Mouse (Mus musculus) heart, embryonic 12.5 days (tissue): Measurements from ENCODE around the gene Angel2. TPM values are rescaled to one million over a fixed set of nuclear protein-coding genes. Genes with fewer than 3 reads are reported as not detected.
"Not testable (repeated sequence)": the region's sequence is repeated elsewhere in the genome, so short reads cannot be mapped to it uniquely, and the experiment has no call there.

Experiments used
- ATAC-seq: fragments of 200-750 bp; cut with Nextera tagmentation; 2 replicates; pipeline ENCODE4 v1.8.0; 2017; ENCODE audit warnings: moderate TSS enrichment, moderate library complexity; ENCODE audit not compliant: insufficient number of reproducible peaks, low FRiP score
- H3K27ac ChIP-seq: fragments of 300-500 bp; sonication (generic); 2 replicates; pipeline ENCODE4 v1.5.1; 2016; ENCODE audit warnings: mild to moderate bottlenecking, moderate library complexity; ENCODE audit not compliant: poor library complexity, severe bottlenecking
- H3K27me3 ChIP-seq: fragments of 300-500 bp; sonication (generic); replicated peaks from 2 replicates; pipeline ENCODE4 v1.6.1; 2016; ENCODE audit warnings: mild to moderate bottlenecking, moderate library complexity
- H3K36me3 ChIP-seq: fragments of 300-500 bp; sonication (generic); 2 replicates; pipeline ENCODE4 v1.6.1; 2016; ENCODE audit warnings: mild to moderate bottlenecking, moderate library complexity
- H3K4me1 ChIP-seq: fragments of 300-500 bp; sonication (generic); replicated peaks from 2 replicates; pipeline ENCODE4 v1.6.1; 2016; ENCODE audit warnings: mild to moderate bottlenecking
- H3K4me2 ChIP-seq: fragments of 300-500 bp; sonication (generic); 2 replicates; pipeline ENCODE4 v1.6.1; 2016; ENCODE audit warnings: mild to moderate bottlenecking, moderate library complexity
- H3K4me3 ChIP-seq: fragments of 300-500 bp; sonication (generic); 2 replicates; pipeline ENCODE4 v1.5.1; 2016; ENCODE audit warnings: mild to moderate bottlenecking
- H3K9ac ChIP-seq: fragments of 300-500 bp; sonication (generic); 2 replicates; pipeline ENCODE4 v1.6.1; 2016; ENCODE audit warnings: mild to moderate bottlenecking, moderate library complexity
- H3K9me3 ChIP-seq: fragments of 300-500 bp; sonication (generic); replicated peaks from 2 replicates; pipeline ENCODE4 v1.6.1; 2016; ENCODE audit warnings: mild to moderate bottlenecking, moderate library complexity
- WGBS: fragments of 180-500 bp; shearing (Covaris S2); methylation state at CpG from one replicate; pipeline ENCODE4 v1.1.7; 2016; 5-methylcytosine and 5-hydroxymethylcytosine counted together
- polyA plus RNA-seq: library from polyadenylated mRNA; unstranded; fragments of >200 nt; fragmentation: Nextera tagmentation; extraction: Ambion mirVana; gene quantifications from 2 replicates; pipeline ENCODE4 v1.2.1, GENCODE M21; 2016

Angel2 gene
- polyA plus RNA-seq: 38.2 and 38.3 TPM in 2 replicates

GRCm38 (mm10) chr1:190924812-190925211 is at the start of gene Angel2:
Angel2 (plus strand) TSS chr1:190925112.
- 76% methylated on average over 3 of the region's 3 CpGs for WGBS
- H3K9me3 ChIP-seq, H3K9ac ChIP-seq, H3K36me3 ChIP-seq, H3K27me3 ChIP-seq, H3K4me1 ChIP-seq, H3K4me3 ChIP-seq, H3K4me2 ChIP-seq, ATAC-seq, H3K27ac ChIP-seq: not testable (repeated sequence)

GRCm38 (mm10) chr1:190875751-190876150 is 49.2 kb upstream of the Angel2 start:
- no peaks in the 10 kb centered on the region for H3K4me1 ChIP-seq
- H3K27me3 ChIP-seq: no peaks in the 10 kb centered on the region
- no peaks in the 10 kb centered on the region for H3K9me3 ChIP-seq
- H3K4me2 ChIP-seq: no peak overlapping the region
- H3K36me3 ChIP-seq: peaks cover 25% of the 10 kb centered on the region
- H3K27ac ChIP-seq: no peak overlapping the region
- no peak overlapping the region for H3K4me3 ChIP-seq
- ATAC-seq: no peak
- 77% methylated on average over 6 of the region's 6 CpGs for WGBS
- H3K9ac ChIP-seq: no peak overlapping the region

GRCm38 (mm10) chr1:190880638-190881037 is 44.3 kb upstream of the Angel2 start:
- H3K4me2 ChIP-seq: no peak overlapping the region
- no peak overlapping the region for H3K4me3 ChIP-seq
- no peak overlapping the region for H3K9ac ChIP-seq
- H3K27ac ChIP-seq: no peak overlapping the region
- no peaks in the 10 kb centered on the region for H3K9me3 ChIP-seq
- peaks cover 8% of the 10 kb centered on the region; the same call in 1 of the 2 replicates for H3K4me1 ChIP-seq
- 92% methylated on average over 6 of the region's 6 CpGs for WGBS
- H3K36me3 ChIP-seq: peaks cover 32% of the 10 kb centered on the region
- H3K27me3 ChIP-seq: no peaks in the 10 kb centered on the region
- ATAC-seq: no peak

- Histone ChIP-seq H3K4me2 (no peak overlapping the region), H3K4me3 (no peak overlapping the region), H3K9ac (no peak overlapping the region), H3K27me3 (no peaks in the 10 kb centered on the region), H3K4me1 (peaks cover 8% of the 10 kb centered on the region; the same call in 1 of the 2 replicates), H3K9me3 (no peaks in the 10 kb centered on the region), H3K27ac (no peak overlapping the region), H3K36me3 (peaks cover 34% of the 10 kb centered on the region)
- no peak for ATAC-seq
- 3% methylated on average over 2 of the region's 2 CpGs for WGBS
Observed at GRCm38 (mm10) chr1:190881422-190881821, 43.5 kb upstream of the Angel2 start.

- Histone ChIP-seq H3K9ac (no peak overlapping the region), H3K4me3 (no peak overlapping the region), H3K4me1 (peaks cover 8% of the 10 kb centered on the region; the same call in 1 of the 2 replicates), H3K27me3 (no peaks in the 10 kb centered on the region), H3K27ac (no peak overlapping the region), H3K4me2 (no peak overlapping the region), H3K36me3 (peaks cover 41% of the 10 kb centered on the region), H3K9me3 (no peaks in the 10 kb centered on the region)
- no peak for ATAC-seq
- WGBS: 89% methylated on average over 4 of the region's 4 CpGs
Observed at GRCm38 (mm10) chr1:190886014-190886413, 38.9 kb upstream of the Angel2 start.

GRCm38 (mm10) chr1:190888031-190888430 is 36.9 kb upstream of the Angel2 start:
- no peak overlapping the region for H3K27ac ChIP-seq
- WGBS: 89% methylated on average over 2 of the region's 2 CpGs
- no peak for ATAC-seq

GRCm38 (mm10) chr1:190888646-190889045 is 36.3 kb upstream of the Angel2 start:
- peaks cover 2% of the 10 kb centered on the region; the same call in 1 of the 2 replicates for H3K4me1 ChIP-seq
- H3K9me3 ChIP-seq: no peaks in the 10 kb centered on the region
- H3K27me3 ChIP-seq: no peaks in the 10 kb centered on the region
- no peak overlapping the region for H3K27ac ChIP-seq
- H3K4me2 ChIP-seq: no peak overlapping the region
- peaks cover 43% of the 10 kb centered on the region for H3K36me3 ChIP-seq
- H3K9ac ChIP-seq: no peak overlapping the region
- no peak overlapping the region for H3K4me3 ChIP-seq
- WGBS: 85% methylated on average over 16 of the region's 16 CpGs
- no peak for ATAC-seq

More at GRCm38 (mm10) chr1:190888031-190888430, 36.9 kb upstream of the Angel2 start:
- H3K9me3 ChIP-seq: no peaks in the 10 kb centered on the region
- H3K4me2 ChIP-seq: no peak overlapping the region
- H3K9ac ChIP-seq: no peak overlapping the region
- H3K4me1 ChIP-seq: peaks cover 8% of the 10 kb centered on the region; the same call in 1 of the 2 replicates
- peaks cover 45% of the 10 kb centered on the region for H3K36me3 ChIP-seq
- H3K27me3 ChIP-seq: no peaks in the 10 kb centered on the region
- H3K4me3 ChIP-seq: no peak overlapping the region

- H3K9me3 ChIP-seq: no peaks in the 10 kb centered on the region
- 61% methylated on average over 6 of the region's 6 CpGs for WGBS
- no peaks in the 10 kb centered on the region for H3K27me3 ChIP-seq
- peaks cover 44% of the 10 kb centered on the region for H3K36me3 ChIP-seq
- ATAC-seq: no peak
- no peak overlapping the region for H3K4me3 ChIP-seq
- H3K4me1 ChIP-seq: no peaks in the 10 kb centered on the region
- no peak overlapping the region for H3K9ac ChIP-seq
- no peak overlapping the region for H3K4me2 ChIP-seq
- no peak overlapping the region for H3K27ac ChIP-seq
Observed at GRCm38 (mm10) chr1:190893559-190894167, 31.2 kb upstream of the Angel2 start.

GRCm38 (mm10) chr1:190898186-190898585 is 26.7 kb upstream of the Angel2 start:
- H3K4me2 ChIP-seq: no peak overlapping the region
- H3K27me3 ChIP-seq: no peaks in the 10 kb centered on the region
- ATAC-seq: no peak
- no peak overlapping the region for H3K9ac ChIP-seq
- no peaks in the 10 kb centered on the region for H3K9me3 ChIP-seq
- peaks cover 43% of the 10 kb centered on the region for H3K36me3 ChIP-seq
- peaks cover 3% of the 10 kb centered on the region; the same call in 1 of the 2 replicates for H3K4me1 ChIP-seq
- 79% methylated on average over 3 of the region's 3 CpGs for WGBS
- H3K27ac ChIP-seq: no peak overlapping the region
- no peak overlapping the region for H3K4me3 ChIP-seq

GRCm38 (mm10) chr1:190898899-190899575 is 25.9 kb upstream of the Angel2 start:
- H3K4me1 ChIP-seq: peaks cover 3% of the 10 kb centered on the region; the same call in 1 of the 2 replicates
- peaks cover 46% of the 10 kb centered on the region for H3K36me3 ChIP-seq
- no peaks in the 10 kb centered on the region for H3K9me3 ChIP-seq
- ATAC-seq: no peak
- H3K4me2 ChIP-seq: no peak overlapping the region
- H3K27ac ChIP-seq: no peak overlapping the region
- no peak overlapping the region for H3K9ac ChIP-seq
- no peaks in the 10 kb centered on the region for H3K27me3 ChIP-seq
- no peak overlapping the region for H3K4me3 ChIP-seq
- WGBS: 62% methylated on average over 9 of the region's 9 CpGs

- no peak overlapping the region for H3K27ac ChIP-seq
- H3K4me3 ChIP-seq: no peak overlapping the region
- no peaks in the 10 kb centered on the region for H3K27me3 ChIP-seq
- H3K9me3 ChIP-seq: no peaks in the 10 kb centered on the region
- WGBS: 69% methylated on average over 2 of the region's 2 CpGs
- H3K4me2 ChIP-seq: no peak overlapping the region
- peaks cover 47% of the 10 kb centered on the region for H3K36me3 ChIP-seq
- ATAC-seq: no peak
- H3K4me1 ChIP-seq: peaks cover 3% of the 10 kb centered on the region; the same call in 1 of the 2 replicates
- H3K9ac ChIP-seq: no peak overlapping the region
Observed at GRCm38 (mm10) chr1:190901082-190901481, 23.8 kb upstream of the Angel2 start.
